9 mouse cellular contexts compared by ENCODE assay signal in the genomic region with DNA sequence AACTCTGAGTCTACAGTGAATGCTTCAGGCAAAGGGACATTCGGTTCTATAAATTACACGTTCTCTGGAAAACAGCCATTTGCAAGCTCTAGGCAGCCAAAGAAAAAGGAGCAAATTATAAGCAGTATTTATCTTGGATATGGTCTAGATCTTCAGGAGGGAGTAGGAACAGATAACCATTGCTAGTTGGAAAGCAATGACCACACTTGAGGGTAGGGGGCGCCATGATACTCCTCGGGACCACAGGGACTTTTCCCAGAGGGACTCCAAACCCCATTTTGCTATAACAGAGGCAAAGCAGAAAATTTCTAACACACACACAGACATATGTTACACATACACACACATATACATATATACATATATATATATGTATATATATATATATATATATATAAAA. TPM values are rescaled to one million over a fixed set of nuclear protein-coding genes. Genes with fewer than 3 reads are reported as not detected.
DNase-seq lines count a peak whose midpoint lies in the region; ATAC-seq lines count a peak whose summit lies in the region.
"Had no signal": no experiment of that assay in that cellular context is flagged by ENCODE, and none has a peak within 500 bp of the region (broad histone marks: within the 10 kb centered on the region; RNA-seq: fewer than 3 reads in every experiment).

No protein-coding gene starts in this region.

- H3K4me3 ChIP-seq in heart, embryonic 16.5 days (ENCODE audit: low read length): peak overlapping the region; percentile 30
- no peak overlapping the region for H3K4me3 ChIP-seq in heart, embryonic 11.5 days (ENCODE audit: low read depth, low read length)
- H3K4me3 ChIP-seq: liver, embryonic 13.5 days had no signal

- H3K36me3 ChIP-seq in heart, embryonic 16.5 days (ENCODE audit: control insufficient read depth, insufficient read depth): no peaks in the 10 kb centered on the region
- H3K36me3 ChIP-seq in heart, embryonic 11.5 days (ENCODE audit: control insufficient read depth, insufficient read depth, low read length): no peaks in the 10 kb centered on the region
- H3K36me3 ChIP-seq: liver, embryonic 13.5 days had no signal

- ATAC-seq in heart, embryonic 16.5 days (replicated peaks; ENCODE audit: extremely low read depth, insufficient read depth, low FRiP score): no peak
- ATAC-seq in heart, embryonic 11.5 days (replicated peaks; ENCODE audit: insufficient number of reproducible peaks, low FRiP score, low TSS enrichment): no peak

- H3K4me2 ChIP-seq in heart, embryonic 16.5 days (ENCODE audit: low read depth, low read length): peak overlapping the region; percentile 50
- no peak overlapping the region for H3K4me2 ChIP-seq in heart, embryonic 11.5 days
- H3K4me2 ChIP-seq: liver, embryonic 13.5 days had no signal

- WGBS in heart, embryonic 16.5 days: 28% methylated on average over 4 of the region's 4 CpGs
- WGBS in heart, embryonic 11.5 days (ENCODE audit: insufficient replicate concordance): 35% methylated on average over 4 of the region's 4 CpGs

- H3K9me3 ChIP-seq in heart, embryonic 16.5 days (replicated peaks; ENCODE audit: control insufficient read depth, low read length): no peaks in the 10 kb centered on the region
- H3K9me3 ChIP-seq in heart, embryonic 11.5 days (replicated peaks; ENCODE audit: control insufficient read depth, low read length): no peaks in the 10 kb centered on the region
- H3K9me3 ChIP-seq: liver, embryonic 13.5 days had no signal

- H3K27me3 ChIP-seq in heart, embryonic 16.5 days (ENCODE audit: control insufficient read depth, insufficient read depth, low read length): no peaks in the 10 kb centered on the region
- H3K27me3 ChIP-seq in heart, embryonic 11.5 days (ENCODE audit: control insufficient read depth, insufficient read depth, low read length): peaks cover 4% of the 10 kb centered on the region

- H3K27ac ChIP-seq in heart, embryonic 16.5 days (ENCODE audit: low read length): peak overlapping the region; percentile 60
- H3K27ac ChIP-seq in heart, embryonic 11.5 days (ENCODE audit: low read depth, low read length): no peak overlapping the region
- H3K27ac ChIP-seq: liver, embryonic 13.5 days had no signal

- DNase-seq in thymus, postnatal 14 days: peak; percentile 50
- no peak for DNase-seq in thymus, postnatal 10 days (ENCODE audit: low spot score in 2 of 2)
- DNase-seq in induced T-regulatory cell, adult 2 months (ENCODE audit: low read depth): peak; percentile 49
- DNase-seq in mesoderm, embryonic 11.5 days (ENCODE audit: low read depth, low spot score): peak; percentile 48
- DNase-seq in layer of hippocampus, adult 9-11 months: no peak
- no peak for DNase-seq in ovary, postnatal 36 days (ENCODE audit: low spot score)
- DNase-seq: liver, embryonic 13.5 days had no signal

- no peak overlapping the region; the same call in 1 of the 2 replicates for H3K9ac ChIP-seq in heart, embryonic 16.5 days (ENCODE audit: low read length)
- no peak overlapping the region for H3K9ac ChIP-seq in heart, embryonic 11.5 days (ENCODE audit: low read depth, low read length)
- H3K9ac ChIP-seq: liver, embryonic 13.5 days had no signal

- peaks cover 44% of the 10 kb centered on the region for H3K4me1 ChIP-seq in heart, embryonic 16.5 days (ENCODE audit: control insufficient read depth, insufficient read depth, low read length)
- H3K4me1 ChIP-seq in heart, embryonic 11.5 days (ENCODE audit: control insufficient read depth, insufficient read depth, low read length): peaks cover 12% of the 10 kb centered on the region; the same call in 1 of the 2 replicates

RNA-seq across cellular contexts. Expression of gene Egln3, which starts 3.5 kb away (rescaled TPM):
- polyA plus RNA-seq in heart, embryonic 16.5 days (2015; fragmentation: Nextera tagmentation; extraction: Ambion mirVana): 30.5 and 31.4 TPM in 2 replicates
- polyA plus RNA-seq in heart, embryonic 11.5 days (2014; fragmentation: Nextera tagmentation; extraction: Ambion mirVana): 6.8 and 7.9 TPM in 2 replicates

Comparison
In these comparisons a context has a peak if more than half of its experiments do, and no peak if none do; other contexts are left out.
1. DNase-seq: peak in thymus, postnatal 14 days (single experiment), induced T-regulatory cell, adult 2 months (single experiment) and mesoderm, embryonic 11.5 days (single experiment); none in thymus, postnatal 10 days (0 of 2), layer of hippocampus, adult 9-11 months (single experiment) and ovary, postnatal 36 days (single experiment).